Mouse (Mus musculus): ENCODE measurements around the gene Vmn1r3. TPM values are rescaled to one million over a fixed set of nuclear protein-coding genes. Genes with fewer than 3 reads are reported as not detected.
"Not testable (repeated sequence)": the region's sequence is repeated elsewhere in the genome, so short reads cannot be mapped to it uniquely, and the experiment has no call there.

Vmn1r3 gene
- not detected for total RNA-seq (2021)
- long read RNA-seq, experiment 1, result 0 reads
- long read RNA-seq, experiment 2, result 0 reads

DNA sequence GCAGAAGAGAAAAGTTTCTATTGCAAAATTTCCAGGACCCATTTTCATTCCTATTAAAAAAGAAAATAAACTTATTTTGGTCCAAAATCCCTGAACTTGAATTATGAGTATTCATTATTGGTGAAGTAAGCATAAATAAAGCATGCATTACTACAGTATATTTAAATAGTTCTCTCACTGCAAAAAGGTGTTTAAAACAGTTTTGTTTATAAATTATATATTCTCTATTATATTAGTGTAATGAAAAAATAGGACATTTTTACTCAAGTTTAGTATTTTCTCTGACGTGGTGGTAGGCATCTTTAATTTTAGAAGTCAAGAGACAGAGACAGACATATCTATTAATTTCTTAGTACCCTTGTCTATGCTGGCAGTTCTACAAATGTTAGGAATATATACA, at the start of gene Vmn1r3:
Gene Vmn1r3, minus strand, starts transcription at position 101 of the 400 bp plus-strand sequence.
- DNase-seq; intact Hi-C loops (cut with DNase I): not testable (repeated sequence)

DNA sequence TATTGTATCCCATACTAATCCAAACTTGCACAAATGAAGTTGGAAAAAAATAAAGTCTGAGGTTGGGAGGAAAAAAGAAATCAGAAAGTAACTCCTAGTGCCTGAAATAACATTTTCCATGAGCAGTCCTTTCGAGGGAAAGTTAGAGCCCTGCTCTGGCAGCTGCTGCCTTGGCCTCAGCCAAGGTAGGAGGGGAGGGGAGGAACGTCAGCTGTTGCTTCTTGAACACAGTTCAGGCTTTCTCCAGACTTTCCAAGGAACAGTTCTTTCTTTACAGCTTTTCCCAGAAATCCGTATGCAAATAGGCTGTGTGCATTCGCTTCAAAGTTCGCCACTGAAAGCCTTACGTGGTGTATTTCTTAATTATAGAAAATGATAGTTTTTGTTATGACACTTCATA, 46.9 kb upstream of the Vmn1r3 start:
- intact Hi-C loops (cut with DNase I), result no loop called here
- peak; percentile 48 to 64 for DNase-seq

DNA sequence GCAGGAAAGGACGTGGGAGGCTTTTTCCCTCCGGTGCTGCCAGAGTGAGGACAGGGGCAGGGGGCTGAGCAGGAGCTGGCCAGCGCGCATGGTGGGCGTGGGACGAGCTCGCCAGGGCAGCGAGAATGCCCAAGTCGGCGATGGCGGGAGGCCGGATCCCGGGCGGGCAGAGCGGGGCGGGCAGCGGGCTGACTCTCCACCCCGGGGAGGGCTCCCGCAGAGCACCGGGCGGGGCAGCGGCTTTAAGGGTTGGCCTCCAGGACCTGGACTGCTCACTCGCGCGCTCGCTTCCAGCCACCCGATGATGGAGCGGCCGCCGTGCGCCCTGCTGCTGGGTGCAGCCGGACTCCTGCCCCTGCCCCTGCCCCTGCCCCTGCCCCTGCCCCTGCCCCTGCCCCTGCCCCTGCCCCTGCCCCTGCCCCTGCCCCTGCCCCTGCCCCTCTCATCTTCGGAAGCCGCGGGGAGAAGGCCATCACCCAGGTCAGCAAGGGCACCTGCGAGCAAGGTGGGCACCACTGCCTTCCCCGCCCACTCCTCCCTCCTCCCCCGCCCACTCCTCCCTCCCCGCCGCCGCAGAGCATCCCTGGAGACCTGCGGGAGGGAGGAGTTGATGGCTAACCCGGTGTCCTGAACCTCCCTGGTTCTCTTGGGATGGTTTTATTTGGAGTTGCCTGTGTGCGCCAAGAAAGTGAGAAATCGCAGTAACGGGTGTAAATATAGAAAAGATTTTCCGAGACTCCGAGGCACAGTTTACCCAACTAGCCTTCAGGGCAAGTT, 45.9 kb upstream of the Vmn1r3 start:
- DNase-seq, result peak; percentile 59 to 70
- intact Hi-C loops (cut with DNase I), result no loop called here

DNA sequence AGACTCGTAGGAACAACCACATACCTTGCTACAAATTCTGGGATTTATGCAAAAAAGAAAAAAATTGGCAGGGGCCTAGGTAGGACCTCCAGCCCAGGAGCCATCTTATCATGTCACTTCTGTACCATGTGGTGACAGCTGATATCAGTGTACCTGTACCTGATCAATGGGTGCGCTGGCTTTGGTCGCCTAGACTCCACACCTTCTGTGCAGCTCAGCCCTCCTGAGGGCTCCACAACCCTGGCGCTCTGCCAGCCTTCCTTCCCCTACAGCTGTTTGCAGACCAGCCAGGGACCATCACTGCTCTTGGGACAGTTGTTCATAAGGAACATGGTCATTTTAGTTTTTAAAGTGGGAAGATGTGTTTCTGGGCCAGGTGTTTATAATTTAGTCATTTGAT, 44.4 kb upstream of the Vmn1r3 start:
- intact Hi-C loops (cut with DNase I), result no loop called here
- DNase-seq, result peak; percentile 33 to 46

DNA sequence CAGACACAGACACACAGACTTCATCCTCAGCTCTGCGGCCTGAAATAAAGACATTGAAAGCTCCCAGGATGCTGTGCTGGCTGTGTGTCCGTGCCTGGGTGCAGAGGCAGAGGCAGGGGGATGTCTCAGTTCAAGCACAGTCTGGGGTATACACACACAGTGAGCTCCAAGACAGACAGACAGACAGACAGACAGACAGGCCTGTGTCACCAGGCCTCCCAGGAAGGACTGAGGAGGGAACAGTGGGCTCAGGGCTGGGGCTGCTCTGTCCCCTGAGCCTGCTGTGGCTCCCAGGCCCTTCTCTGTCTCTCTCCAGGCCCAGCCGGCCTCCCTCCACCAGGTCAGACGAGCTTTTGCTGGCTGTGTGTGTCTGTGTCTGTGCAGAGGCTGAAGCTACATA, 43.3 kb upstream of the Vmn1r3 start:
- intact Hi-C loops (cut with DNase I), result no loop called here
- DNase-seq, result no peak

DNA sequence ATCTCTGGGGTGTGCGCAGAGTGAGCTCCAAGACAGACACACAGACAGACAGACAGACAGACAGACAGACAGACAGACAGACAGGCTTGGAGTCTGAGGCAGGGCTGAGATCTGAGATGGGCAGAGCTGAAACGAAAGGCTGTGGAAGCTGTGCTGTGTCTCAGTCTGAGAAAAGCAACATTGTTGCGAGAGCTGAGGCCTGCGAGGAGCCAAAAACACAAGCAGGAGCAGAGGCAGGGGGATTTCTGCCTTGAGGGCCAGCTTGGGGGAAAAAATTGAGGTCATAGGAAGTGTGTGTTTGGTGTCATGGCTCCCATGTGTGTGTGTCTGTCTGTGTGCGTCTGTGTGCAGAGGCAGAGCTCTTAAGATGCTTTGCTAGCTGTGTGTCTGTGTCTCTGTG, 42.6 kb upstream of the Vmn1r3 start:
- DNase-seq, result no peak
- intact Hi-C loops (cut with DNase I), result no loop called here

DNA sequence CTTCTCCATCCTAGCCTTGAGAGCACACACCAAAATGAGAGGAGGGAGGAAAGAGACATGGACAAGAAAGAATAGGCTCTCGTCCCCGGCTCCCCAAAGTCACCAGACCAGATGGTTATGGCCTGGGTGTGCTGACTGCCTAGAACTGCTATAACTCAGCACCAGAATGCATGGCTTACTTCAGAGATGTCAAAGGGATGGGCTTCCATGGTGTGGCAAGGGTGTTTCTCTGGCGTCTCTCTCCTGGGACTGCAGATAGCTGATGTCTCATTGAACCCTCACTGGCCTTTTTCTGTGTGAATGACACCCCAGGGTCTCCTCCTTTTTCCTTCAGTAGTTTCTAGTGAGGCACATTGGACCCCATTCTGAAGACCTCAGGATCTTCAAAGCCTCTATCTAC, 41.3 kb upstream of the Vmn1r3 start:
- DNase-seq, result no peak
- intact Hi-C loops (cut with DNase I), result no loop called here

DNA sequence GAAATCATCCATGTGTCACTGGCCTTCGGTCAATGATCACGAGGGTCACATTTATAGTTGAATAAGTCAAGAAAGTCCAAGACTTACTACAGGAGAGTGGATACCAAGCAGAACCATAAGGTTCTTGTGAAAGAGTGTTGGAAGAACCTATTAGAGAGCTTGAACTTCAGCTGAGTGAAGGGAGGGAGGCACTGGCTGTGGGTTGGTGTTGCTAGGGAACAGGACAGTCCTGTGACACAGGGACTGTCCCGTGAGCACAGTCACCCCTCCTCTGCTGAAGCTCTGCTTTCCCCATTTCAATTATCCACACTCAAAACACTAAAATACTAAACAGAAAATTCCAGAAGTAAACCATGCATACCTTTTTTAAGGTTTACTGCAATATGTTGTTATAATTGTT, 40.3 kb upstream of the Vmn1r3 start:
- DNase-seq; intact Hi-C loops (cut with DNase I): not testable (repeated sequence)

DNA sequence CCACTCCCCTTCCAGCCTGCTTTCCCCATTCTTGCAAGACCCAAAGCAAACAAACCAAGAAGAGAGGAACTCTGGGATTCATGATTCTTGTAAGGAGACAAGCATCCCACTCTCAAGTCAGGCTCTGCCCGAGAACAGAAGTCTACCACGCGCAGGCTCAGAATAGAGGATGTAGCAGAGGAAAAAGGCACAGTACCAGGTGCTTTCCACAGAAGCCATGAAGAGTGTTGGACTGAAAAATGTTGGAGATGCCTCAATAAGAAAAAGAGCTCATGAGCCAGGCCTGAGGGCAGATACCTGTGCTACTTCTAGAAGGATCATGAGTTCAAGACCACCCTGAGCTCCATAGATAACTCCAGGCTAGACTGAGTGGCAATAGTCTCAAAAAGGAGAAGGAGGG, 39.7 kb upstream of the Vmn1r3 start:
- intact Hi-C loops (cut with DNase I); DNase-seq: not testable (repeated sequence)

DNA sequence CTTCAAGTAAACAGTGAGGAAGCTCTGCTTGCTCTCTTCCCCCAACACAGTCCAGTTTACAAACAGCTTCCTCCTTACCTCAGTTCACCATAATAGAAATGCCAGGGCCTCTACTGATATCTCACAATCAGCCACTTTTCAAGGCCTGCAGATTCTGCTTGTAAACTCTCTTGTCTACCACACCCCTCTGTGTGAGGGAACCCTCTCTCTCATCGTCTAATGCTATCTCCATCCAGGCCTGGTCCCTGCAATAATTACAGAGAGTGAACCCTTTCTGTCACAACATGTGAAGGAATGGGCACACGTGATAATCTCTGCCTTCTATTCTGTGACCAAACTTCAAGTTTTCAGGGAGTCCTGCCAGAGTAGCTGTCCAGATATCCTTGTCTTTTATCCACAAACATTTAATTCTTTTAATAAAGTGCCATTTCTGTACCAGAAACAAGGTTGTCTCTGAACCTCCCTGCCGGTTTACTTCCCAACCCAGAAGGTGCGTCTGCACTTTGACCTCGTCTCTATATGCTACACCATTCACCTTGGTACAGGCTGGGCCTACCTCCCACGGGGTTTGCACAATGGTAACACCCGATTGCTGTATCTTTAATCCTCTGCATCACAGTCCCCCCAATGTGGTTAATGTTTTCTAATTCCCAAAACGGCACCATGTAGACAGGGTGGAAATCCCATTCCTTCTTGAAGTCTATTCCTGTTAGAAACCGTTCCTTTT, 38.5 kb upstream of the Vmn1r3 start:
- intact Hi-C loops (cut with DNase I); DNase-seq: not testable (repeated sequence)

DNA sequence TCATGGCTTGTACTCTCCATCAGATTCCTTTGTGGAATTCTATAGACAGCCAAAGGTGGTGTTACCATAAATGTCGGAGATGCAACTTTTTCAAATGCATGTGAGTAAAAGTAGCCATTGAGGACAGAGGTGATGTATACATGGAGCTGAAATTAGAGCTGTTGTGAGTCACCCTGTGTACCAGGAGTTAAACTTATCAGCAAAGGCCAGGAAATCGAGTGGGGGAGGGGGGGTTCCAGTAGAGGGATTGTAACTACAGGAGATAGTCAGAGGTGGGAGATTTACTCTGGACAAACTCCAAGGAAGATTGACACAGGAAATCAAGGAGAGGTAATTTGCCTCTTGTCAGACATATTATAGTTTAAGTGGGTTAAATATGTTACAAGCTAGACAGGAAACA, 31.2 kb upstream of the Vmn1r3 start:
- intact Hi-C loops (cut with DNase I); DNase-seq: not testable (repeated sequence)

DNA sequence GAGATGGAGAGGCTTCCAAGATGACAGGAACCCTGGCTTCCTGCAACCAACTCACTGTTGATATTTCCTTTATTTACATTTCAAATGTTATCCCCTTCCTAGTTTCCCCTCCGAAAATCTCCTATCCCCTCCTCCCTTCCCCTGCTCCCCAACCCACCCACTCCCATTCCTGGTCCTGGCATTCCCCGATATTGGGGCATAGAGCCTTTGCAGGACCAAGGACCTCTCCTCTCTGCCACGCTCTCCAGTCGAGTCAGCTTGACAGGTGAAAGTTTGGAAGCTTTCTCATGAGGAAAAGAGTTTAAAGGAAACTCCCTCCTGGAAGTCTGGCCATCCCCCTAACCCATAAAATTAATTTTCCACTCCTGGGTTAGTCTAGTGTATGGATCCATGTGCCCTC, 28.2 kb upstream of the Vmn1r3 start:
- intact Hi-C loops (cut with DNase I); DNase-seq: not testable (repeated sequence)

DNA sequence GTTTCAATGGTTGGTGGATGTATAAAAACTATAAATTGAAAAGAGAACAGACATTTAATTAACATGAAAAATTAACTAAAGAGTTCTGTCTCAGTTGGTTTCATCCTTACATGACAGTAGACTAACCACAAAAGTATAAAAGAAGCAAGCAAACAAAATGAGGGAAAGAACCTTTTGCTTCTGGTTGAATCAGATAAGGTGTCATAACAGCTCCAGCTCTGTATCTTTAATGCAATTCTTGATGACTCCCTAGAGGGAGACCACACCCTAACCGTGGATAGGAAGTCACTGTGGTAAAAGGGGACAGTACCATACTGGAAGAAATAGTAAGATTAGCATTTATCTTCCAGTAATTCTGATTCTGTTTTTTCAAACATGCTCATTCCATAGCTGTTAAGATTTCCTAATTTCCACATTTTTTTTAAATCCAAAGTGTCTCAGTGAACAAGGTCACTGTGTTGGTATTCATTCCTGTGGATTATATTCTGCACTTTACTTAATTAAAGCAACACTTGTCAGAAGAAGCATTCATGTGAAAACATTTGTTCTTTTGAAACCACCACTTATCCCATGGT, 24.6 kb upstream of the Vmn1r3 start:
- intact Hi-C loops (cut with DNase I); DNase-seq: not testable (repeated sequence)

DNA sequence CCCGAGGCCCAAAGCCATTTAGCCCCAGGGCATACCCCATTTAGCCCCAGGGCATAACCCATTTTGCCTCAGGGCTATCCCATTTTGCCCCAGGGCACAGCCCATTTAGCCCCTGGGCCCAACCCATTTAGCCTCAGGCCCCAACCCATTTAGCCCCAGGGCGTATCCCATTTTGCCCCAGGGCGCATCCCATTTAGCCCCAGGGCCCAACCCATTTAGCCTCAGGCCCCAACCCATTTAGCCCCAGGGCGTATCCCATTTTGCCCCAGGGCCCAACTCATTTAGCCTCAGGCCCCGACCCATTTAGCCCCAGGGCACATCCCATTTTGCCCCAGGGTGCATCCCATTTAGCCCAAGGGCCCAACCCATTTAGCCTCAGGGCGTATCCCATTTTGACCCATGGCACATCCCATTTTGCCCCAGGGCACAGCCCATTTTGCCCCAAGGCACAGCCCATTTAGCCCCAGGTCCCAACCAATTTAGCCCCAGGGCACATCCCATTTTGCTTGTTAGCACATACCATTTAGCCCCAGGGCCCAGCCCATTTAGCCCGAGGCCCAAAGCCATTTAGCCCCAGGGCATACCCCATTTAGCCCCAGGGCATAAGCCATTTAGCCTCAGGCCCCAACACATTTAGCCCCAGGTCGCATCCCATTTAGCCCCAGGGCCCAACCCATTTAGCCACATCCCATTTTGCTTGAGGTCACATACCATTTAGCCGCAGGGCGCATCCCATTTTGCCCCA, 8.2 kb downstream of the Vmn1r3 start:
- DNase-seq; intact Hi-C loops (cut with DNase I): not testable (repeated sequence)

DNA sequence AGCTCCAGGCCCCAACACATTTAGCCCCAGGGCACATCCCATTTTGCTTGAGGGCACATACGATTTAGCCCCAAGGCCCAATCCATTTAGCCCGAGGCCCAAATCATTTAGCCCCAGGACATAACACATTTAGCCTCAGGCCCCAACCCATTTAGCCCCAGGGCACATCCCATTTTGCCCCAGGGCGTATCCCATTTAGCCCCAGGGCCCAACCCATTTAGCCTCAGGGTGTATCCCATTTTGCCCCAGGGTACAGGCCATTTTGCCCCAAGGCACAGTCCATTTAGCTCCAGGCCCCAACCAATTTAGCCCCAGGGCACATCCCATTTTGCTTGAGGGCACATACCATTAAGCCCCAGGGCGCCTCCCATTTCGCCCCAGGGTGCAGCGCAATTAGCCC, 9.0 kb downstream of the Vmn1r3 start:
- intact Hi-C loops (cut with DNase I); DNase-seq: not testable (repeated sequence)

DNA sequence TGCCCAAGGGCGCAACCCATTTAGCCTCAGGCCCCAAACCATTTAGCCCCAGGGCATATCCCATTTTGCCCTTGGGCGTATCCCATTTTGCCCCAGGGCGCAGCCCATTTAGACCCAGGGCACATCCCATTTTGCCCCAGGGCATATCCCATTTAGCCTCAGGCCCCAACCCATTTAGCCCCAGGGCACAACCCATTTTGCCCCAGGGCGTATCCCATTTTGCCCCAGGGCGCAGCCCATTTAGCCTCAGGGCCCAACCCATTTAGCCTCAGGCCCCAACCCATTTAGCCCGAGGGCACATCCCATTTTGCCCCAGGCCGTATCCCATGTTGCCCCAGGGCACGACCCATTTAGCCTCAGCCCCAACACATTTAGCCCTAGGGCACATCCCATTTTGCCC, 9.4 kb downstream of the Vmn1r3 start:
- DNase-seq; intact Hi-C loops (cut with DNase I): not testable (repeated sequence)

DNA sequence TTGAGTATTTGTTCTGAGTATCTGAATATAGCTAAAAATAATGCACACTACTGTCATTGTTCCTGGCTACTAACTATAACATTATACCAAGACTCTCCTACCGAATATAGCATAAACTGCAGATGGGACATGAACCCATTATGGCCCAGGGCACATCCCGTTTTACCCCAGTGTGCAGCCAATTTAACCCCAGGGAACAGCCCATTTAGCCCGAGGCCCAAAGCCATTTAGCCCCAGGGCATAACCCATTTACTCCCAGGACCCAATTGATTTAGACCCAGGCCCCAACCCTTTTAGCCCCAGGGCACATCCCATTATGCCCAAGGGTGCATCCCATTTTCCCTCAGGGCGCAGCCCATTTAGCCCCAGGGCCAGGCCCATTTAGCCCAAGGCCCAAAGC, 10.6 kb downstream of the Vmn1r3 start:
- intact Hi-C loops (cut with DNase I); DNase-seq: not testable (repeated sequence)

DNA sequence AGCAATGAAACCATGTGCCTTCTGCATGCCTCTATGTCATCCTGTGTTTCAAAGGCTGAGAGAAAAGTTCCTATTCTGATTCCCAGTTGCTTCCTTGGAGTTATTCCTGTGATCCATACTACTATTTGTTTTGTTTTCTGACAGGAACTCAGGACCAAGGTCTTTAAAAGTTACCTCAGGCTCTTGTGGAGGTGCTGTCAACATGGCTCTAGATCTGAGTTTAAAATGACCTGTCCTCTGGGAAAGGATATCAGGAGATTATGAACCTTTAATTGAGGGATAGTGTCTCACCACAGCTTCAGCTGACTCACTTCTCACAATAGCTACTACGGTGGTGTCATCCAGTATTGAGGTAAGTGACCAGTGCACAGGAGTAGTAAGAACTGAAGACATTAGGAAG, 18.1 kb downstream of the Vmn1r3 start, which contains the start of gene Vmn1r2:
Gene Vmn1r2, plus strand, starts transcription at position 301 of the 400 bp plus-strand sequence.
- intact Hi-C loops (cut with DNase I); DNase-seq: not testable (repeated sequence)

DNA sequence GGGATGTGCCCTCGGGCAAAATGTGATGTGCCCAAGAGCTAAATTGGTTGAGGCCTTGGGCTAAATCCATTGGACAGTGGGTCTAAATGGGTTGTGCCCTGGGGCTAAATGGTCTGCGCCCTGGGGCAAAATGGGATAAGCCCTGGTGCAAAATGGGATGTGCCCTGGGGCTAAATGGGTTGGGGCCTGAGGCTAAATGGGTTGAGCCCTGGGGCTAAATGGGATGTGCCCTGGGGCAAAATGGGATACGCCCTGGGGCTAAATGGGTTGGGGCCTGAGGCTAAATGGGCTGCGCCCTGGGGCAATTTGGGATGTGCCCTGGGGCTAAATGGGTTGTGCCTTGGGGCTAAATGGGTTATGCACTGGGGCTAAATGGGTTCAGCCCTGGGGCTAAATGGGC, 20.1 kb downstream of the Vmn1r3 start:
- DNase-seq, result peak in 1 of 2 experiments; percentile 41
- intact Hi-C loops (cut with DNase I), result no loop called here

DNA sequence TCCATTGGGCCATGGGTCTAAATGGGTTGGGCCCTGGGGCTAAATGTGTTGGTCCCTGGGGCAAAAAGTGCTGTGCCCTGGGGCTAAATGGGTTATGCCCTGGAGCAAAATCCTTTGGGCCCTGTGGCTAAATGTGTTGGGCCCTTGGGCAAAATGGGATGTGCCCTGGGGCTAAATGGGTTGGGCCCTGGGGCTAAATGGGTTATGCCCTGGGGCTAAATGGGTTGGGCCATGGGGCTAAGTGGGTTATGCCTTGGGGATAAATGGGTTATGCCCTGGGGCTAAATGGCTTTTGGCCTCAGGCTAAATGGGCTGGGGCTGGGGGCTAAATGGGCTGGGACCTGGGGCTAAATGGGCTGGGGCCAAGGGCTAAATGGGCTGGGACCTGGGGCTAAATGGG, 20.7 kb downstream of the Vmn1r3 start:
- intact Hi-C loops (cut with DNase I); DNase-seq: not testable (repeated sequence)
